Mouse (Mus musculus) kidney, adult 2 months (tissue): Measurements from ENCODE around the gene Rab3ip.

Source experiments
- CTCF ChIP-seq: fragments of 200-500 bp; conservative IDR thresholded peaks from 2 replicates; pipeline ENCODE4 v1.5.1; 2011; ENCODE audit warnings: low read depth, mild to moderate bottlenecking, control low read depth, low read length, moderate library complexity, mixed read lengths; ENCODE audit not compliant: insufficient read depth, insufficient read length
- POLR2A ChIP-seq: fragments of 200-500 bp; IDR thresholded peaks from one replicate; pipeline ENCODE4 v1.6.1; 2011; ENCODE audit warnings: low read depth, low read length, control low read depth

DNA sequence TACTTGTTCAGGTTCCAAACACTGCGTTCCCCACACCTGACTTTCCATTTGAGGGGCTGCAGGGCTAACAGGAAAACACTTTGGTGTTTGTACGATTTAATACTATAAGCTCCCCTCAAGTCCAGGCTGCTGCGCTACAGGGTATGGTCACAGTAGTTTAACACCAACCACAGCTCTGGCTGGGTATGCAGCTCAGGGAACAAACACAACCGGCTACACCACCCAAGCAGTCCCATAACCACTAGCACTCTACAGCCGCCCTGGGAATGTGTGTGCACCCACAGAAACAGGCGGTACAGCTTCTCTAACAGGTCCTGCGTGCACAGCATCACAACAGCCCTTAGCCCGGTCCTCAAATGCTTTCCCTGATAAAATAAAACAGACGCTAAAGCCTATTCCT is 37.7 kb downstream of the Rab3ip start:
- TF ChIP-seq POLR2A (no peak), CTCF (no peak)
